Mouse (Mus musculus): ENCODE data around the gene Zfp629. TPM values are rescaled to one million over a fixed set of nuclear protein-coding genes. Genes with fewer than 3 reads are reported as not detected.
"Not testable (repeated sequence)": the region's sequence is repeated elsewhere in the genome, so short reads cannot be mapped to it uniquely, and the experiment has no call there.

Gene Zfp629
- polyA plus RNA-seq (2015; fragmentation: Nextera tagmentation; extraction: Ambion mirVana) = 30.8 and 32.5 TPM in 2 replicates

- Histone ChIP-seq H3K27me3 (no peaks in the 10 kb centered on the region), H3K9ac (replicated peaks) (peak within 1 kb of the TSS; percentile 97), H3K36me3 (peaks cover 30% of the 10 kb centered on the region), H3K27ac (peak within 1 kb of the TSS; percentile 92), H3K9me3 (no peaks in the 10 kb centered on the region), H3K4me3 (replicated peaks) (peak within 1 kb of the TSS; percentile 100), H3K4me2 (replicated peaks) (peak within 1 kb of the TSS; percentile 88), H3K4me1 (replicated peaks) (peaks cover 36% of the 10 kb centered on the region)
- ATAC-seq = peak; percentile 93
- under 1% methylated on average over 50 of the region's 50 CpGs for WGBS
Measured at GRCm38 (mm10) chr7:127614891-127615843, at the start of gene Zfp629. TSS of gene Zfp629 (minus strand) at chr7:127615797.

- H3K27me3 ChIP-seq = no peaks in the 10 kb centered on the region
- peaks cover 32% of the 10 kb centered on the region for H3K36me3 ChIP-seq
- H3K27ac ChIP-seq = no peak overlapping the region
- no peak for ATAC-seq
- H3K9me3 ChIP-seq = no peaks in the 10 kb centered on the region
- no peaks in the 10 kb centered on the region for H3K4me1 ChIP-seq (replicated peaks)
- no peak overlapping the region for H3K4me2 ChIP-seq (replicated peaks)
- H3K9ac ChIP-seq (replicated peaks) = no peak overlapping the region
- 90% methylated on average over 6 of the region's 6 CpGs for WGBS
- no peak overlapping the region for H3K4me3 ChIP-seq (replicated peaks)
Measured at GRCm38 (mm10) chr7:127662926-127663325, 47.3 kb upstream of the Zfp629 start.

- H3K4me2 ChIP-seq (replicated peaks) = no peak overlapping the region
- no peak overlapping the region for H3K4me3 ChIP-seq (replicated peaks)
- ATAC-seq = no peak
- H3K27ac ChIP-seq = no peak overlapping the region
- H3K9ac ChIP-seq (replicated peaks) = no peak overlapping the region
- H3K4me1 ChIP-seq (replicated peaks) = no peaks in the 10 kb centered on the region
- H3K27me3 ChIP-seq = no peaks in the 10 kb centered on the region
- 86% methylated on average over 6 of the region's 6 CpGs for WGBS
- no peaks in the 10 kb centered on the region for H3K9me3 ChIP-seq
- H3K36me3 ChIP-seq = peaks cover 32% of the 10 kb centered on the region
Measured at GRCm38 (mm10) chr7:127661833-127662232, 46.2 kb upstream of the Zfp629 start.

- Histone ChIP-seq H3K9me3 (no peaks in the 10 kb centered on the region), H3K4me1 (replicated peaks) (no peaks in the 10 kb centered on the region), H3K27ac (no peak overlapping the region), H3K4me3 (replicated peaks) (no peak overlapping the region), H3K27me3 (no peaks in the 10 kb centered on the region), H3K9ac (replicated peaks) (no peak overlapping the region), H3K36me3 (peaks cover 23% of the 10 kb centered on the region), H3K4me2 (replicated peaks) (no peak overlapping the region)
- ATAC-seq = no peak
- 85% methylated on average over 3 of the region's 3 CpGs for WGBS
Measured at GRCm38 (mm10) chr7:127660882-127661281, 45.3 kb upstream of the Zfp629 start.

- Histone ChIP-seq H3K9ac (replicated peaks) (no peak overlapping the region), H3K36me3 (peaks cover 4% of the 10 kb centered on the region; the same call in 1 of the 2 replicates), H3K27me3 (no peaks in the 10 kb centered on the region), H3K4me2 (replicated peaks) (no peak overlapping the region), H3K4me3 (replicated peaks) (no peak overlapping the region), H3K9me3 (no peaks in the 10 kb centered on the region), H3K4me1 (replicated peaks) (peaks cover 3% of the 10 kb centered on the region; the same call in 1 of the 2 replicates), H3K27ac (no peak overlapping the region)
- ATAC-seq = no peak
- 32% methylated on average over 4 of the region's 4 CpGs for WGBS
Measured at GRCm38 (mm10) chr7:127656946-127657345, 41.3 kb upstream of the Zfp629 start.

- no peaks in the 10 kb centered on the region for H3K9me3 ChIP-seq
- ATAC-seq = no peak
- H3K27ac ChIP-seq = no peak overlapping the region
- peaks cover 3% of the 10 kb centered on the region; the same call in 1 of the 2 replicates for H3K4me1 ChIP-seq (replicated peaks)
- no peak overlapping the region for H3K4me2 ChIP-seq (replicated peaks)
- no peaks in the 10 kb centered on the region for H3K36me3 ChIP-seq
- H3K27me3 ChIP-seq = no peaks in the 10 kb centered on the region
- WGBS = 74% methylated on average over 10 of the region's 10 CpGs
- no peak overlapping the region for H3K9ac ChIP-seq (replicated peaks)
- no peak overlapping the region for H3K4me3 ChIP-seq (replicated peaks)
Measured at GRCm38 (mm10) chr7:127654318-127654717, 38.7 kb upstream of the Zfp629 start.

GRCm38 (mm10) chr7:127652050-127652449 lies 36.5 kb upstream of the Zfp629 start:
- 17% methylated on average over 18 of the region's 18 CpGs for WGBS
- Histone ChIP-seq H3K27ac (no peak overlapping the region), H3K36me3 (no peaks in the 10 kb centered on the region), H3K4me3 (replicated peaks) (no peak overlapping the region), H3K9me3 (no peaks in the 10 kb centered on the region), H3K9ac (replicated peaks) (no peak overlapping the region; the same call in 1 of the 2 replicates), H3K4me1 (replicated peaks) (peaks cover 3% of the 10 kb centered on the region; the same call in 1 of the 2 replicates), H3K27me3 (no peaks in the 10 kb centered on the region), H3K4me2 (replicated peaks) (peak overlapping the region; percentile 29)
- ATAC-seq = no peak

GRCm38 (mm10) chr7:127651624-127652023 lies 36.0 kb upstream of the Zfp629 start:
- H3K27me3 ChIP-seq = no peaks in the 10 kb centered on the region
- H3K4me1 ChIP-seq (replicated peaks) = peaks cover 3% of the 10 kb centered on the region; the same call in 1 of the 2 replicates
- H3K9ac ChIP-seq (replicated peaks) = no peak overlapping the region
- 85% methylated on average over 2 of the region's 3 CpGs for WGBS
- ATAC-seq = no peak
- H3K36me3 ChIP-seq = no peaks in the 10 kb centered on the region
- H3K27ac ChIP-seq = no peak overlapping the region
- H3K4me2 ChIP-seq (replicated peaks) = peak overlapping the region; percentile 29; the same call in 1 of the 2 replicates
- no peak overlapping the region for H3K4me3 ChIP-seq (replicated peaks)
- H3K9me3 ChIP-seq = no peaks in the 10 kb centered on the region

- no peak overlapping the region for H3K27ac ChIP-seq
- no peaks in the 10 kb centered on the region for H3K36me3 ChIP-seq
- H3K4me1 ChIP-seq (replicated peaks) = peaks cover 3% of the 10 kb centered on the region; the same call in 1 of the 2 replicates
- H3K4me3 ChIP-seq (replicated peaks) = no peak overlapping the region
- H3K4me2 ChIP-seq (replicated peaks) = no peak overlapping the region
- 94% methylated on average over 6 of the region's 6 CpGs for WGBS
- H3K9me3 ChIP-seq = no peaks in the 10 kb centered on the region
- H3K9ac ChIP-seq (replicated peaks) = no peak overlapping the region
- ATAC-seq = no peak
- no peaks in the 10 kb centered on the region for H3K27me3 ChIP-seq
Measured at GRCm38 (mm10) chr7:127649206-127649605, 33.6 kb upstream of the Zfp629 start.

- H3K27me3 ChIP-seq = no peaks in the 10 kb centered on the region
- H3K4me1 ChIP-seq (replicated peaks) = peaks cover 3% of the 10 kb centered on the region; the same call in 1 of the 2 replicates
- no peak overlapping the region for H3K4me2 ChIP-seq (replicated peaks)
- no peaks in the 10 kb centered on the region for H3K36me3 ChIP-seq
- no peaks in the 10 kb centered on the region for H3K9me3 ChIP-seq
- WGBS = 76% methylated on average over 4 of the region's 4 CpGs
- H3K9ac ChIP-seq (replicated peaks) = no peak overlapping the region
- H3K4me3 ChIP-seq (replicated peaks) = no peak overlapping the region
- H3K27ac ChIP-seq = no peak overlapping the region
- ATAC-seq = no peak
Measured at GRCm38 (mm10) chr7:127648516-127649201, 33.1 kb upstream of the Zfp629 start.

GRCm38 (mm10) chr7:127647576-127647975 lies 32.0 kb upstream of the Zfp629 start:
- not testable (repeated sequence) for H3K4me1 ChIP-seq (replicated peaks); H3K27ac ChIP-seq; H3K27me3 ChIP-seq; H3K9ac ChIP-seq (replicated peaks); H3K4me2 ChIP-seq (replicated peaks); H3K4me3 ChIP-seq (replicated peaks); H3K36me3 ChIP-seq; H3K9me3 ChIP-seq; ATAC-seq
- 92% methylated on average over 7 of the region's 7 CpGs for WGBS

GRCm38 (mm10) chr7:127646363-127646762 lies 30.8 kb upstream of the Zfp629 start:
- Histone ChIP-seq H3K9ac (replicated peaks) (no peak overlapping the region), H3K4me1 (replicated peaks) (no peaks in the 10 kb centered on the region), H3K27me3 (no peaks in the 10 kb centered on the region), H3K9me3 (no peaks in the 10 kb centered on the region), H3K27ac (no peak overlapping the region), H3K4me3 (replicated peaks) (no peak overlapping the region), H3K36me3 (no peaks in the 10 kb centered on the region), H3K4me2 (replicated peaks) (no peak overlapping the region)
- no peak for ATAC-seq
- 90% methylated on average over 4 of the region's 4 CpGs for WGBS
